Mouse (Mus musculus) midbrain, embryonic 11.5 days (tissue): ENCODE results near the gene Celf5. TPM values are rescaled to one million over a fixed set of nuclear protein-coding genes. Genes with fewer than 3 reads are reported as not detected.

Experiments used
- ATAC-seq: fragments of 200-750 bp; cut with Nextera tagmentation; 2 replicates; pipeline ENCODE4 v1.8.0; 2017; ENCODE audit warnings: moderate TSS enrichment, moderate library complexity; ENCODE audit not compliant: low FRiP score
- DNase-seq: peaks from one replicate; pipeline ENCODE4 v3.0.0; 2015; ENCODE audit warnings: low spot score; ENCODE audit errors: missing footprints
- H3K27ac ChIP-seq: fragments of 300-500 bp; sonication (generic); 2 replicates; pipeline ENCODE4 v1.5.1; 2014; ENCODE audit warnings: low read depth, low read length
- H3K27me3 ChIP-seq: fragments of 300-500 bp; sonication (generic); 2 replicates; pipeline ENCODE4 v1.6.1; 2014; ENCODE audit warnings: mild to moderate bottlenecking, low read length, moderate library complexity, mixed read lengths; ENCODE audit not compliant: control insufficient read depth, insufficient read depth
- H3K36me3 ChIP-seq: fragments of 300-500 bp; sonication (generic); 2 replicates; pipeline ENCODE4 v1.6.1; 2014; ENCODE audit warnings: mild to moderate bottlenecking, low read length, moderate library complexity, mixed read lengths; ENCODE audit not compliant: control insufficient read depth, insufficient read depth
- H3K4me1 ChIP-seq: fragments of 300-500 bp; sonication (generic); 2 replicates; pipeline ENCODE4 v1.6.1; 2014; ENCODE audit warnings: low read length; ENCODE audit not compliant: control insufficient read depth, insufficient read depth
- H3K4me2 ChIP-seq: fragments of 300-500 bp; sonication (generic); 2 replicates; pipeline ENCODE4 v1.6.1; 2014; ENCODE audit warnings: mild to moderate bottlenecking, moderate library complexity
- H3K4me3 ChIP-seq: fragments of 300-500 bp; sonication (generic); 2 replicates; pipeline ENCODE4 v1.5.1; 2014; ENCODE audit warnings: low read depth, low read length
- H3K9ac ChIP-seq: fragments of 300-500 bp; sonication (generic); 2 replicates; pipeline ENCODE4 v1.6.1; 2014; ENCODE audit warnings: low read length
- H3K9me3 ChIP-seq: fragments of 300-500 bp; sonication (generic); 2 replicates; pipeline ENCODE4 v1.6.1; 2016; ENCODE audit warnings: low read length; ENCODE audit not compliant: control insufficient read depth
- WGBS: fragments of 180-500 bp; shearing (Covaris S2); extraction: QIAGEN DNeasy Blood & Tissue Kit; methylation state at CpG from one replicate; pipeline ENCODE4 v1.1.7; 2014; 5-methylcytosine and 5-hydroxymethylcytosine counted together
- polyA plus RNA-seq: library from polyadenylated mRNA; unstranded; fragments of >200 nt; fragmentation: Nextera tagmentation; extraction: Ambion mirVana; gene quantifications from 2 replicates; pipeline ENCODE4 v1.2.1, GENCODE M21; 2014

Gene Celf5
- polyA plus RNA-seq, 1 experiment from 2014 or later, result 10.0 TPM

DNA sequence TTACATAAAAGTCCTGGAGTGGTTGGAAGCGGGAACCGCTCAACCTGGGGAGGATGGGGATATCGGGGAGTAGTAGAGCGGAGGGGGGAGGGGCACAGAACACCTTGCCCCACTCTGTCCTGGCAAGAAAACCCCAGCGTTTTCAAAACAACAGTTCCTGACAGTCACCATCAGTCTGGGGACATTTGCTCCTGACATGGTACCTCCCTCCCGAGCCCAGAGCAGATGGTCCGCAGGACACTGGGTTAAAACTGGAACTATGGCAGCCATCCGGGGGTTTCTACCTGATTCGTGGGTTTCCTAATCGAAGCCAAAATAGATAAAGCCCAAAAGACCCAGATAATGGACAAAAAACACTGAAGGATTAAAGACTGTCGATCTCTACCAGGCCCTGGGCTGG, 21.6 kb downstream of the Celf5 start:
- Histone ChIP-seq H3K4me2 (no peak overlapping the region), H3K27me3 (peaks cover 54% of the 10 kb centered on the region), H3K9ac (no peak overlapping the region), H3K4me1 (peaks cover 8% of the 10 kb centered on the region), H3K9me3 (no peaks in the 10 kb centered on the region), H3K27ac (no peak overlapping the region), H3K4me3 (no peak overlapping the region), H3K36me3 (no peaks in the 10 kb centered on the region)
- DNase-seq, result peak; percentile 83
- no peak for ATAC-seq
- WGBS, result 41% methylated on average over 11 of the region's 11 CpGs

DNA sequence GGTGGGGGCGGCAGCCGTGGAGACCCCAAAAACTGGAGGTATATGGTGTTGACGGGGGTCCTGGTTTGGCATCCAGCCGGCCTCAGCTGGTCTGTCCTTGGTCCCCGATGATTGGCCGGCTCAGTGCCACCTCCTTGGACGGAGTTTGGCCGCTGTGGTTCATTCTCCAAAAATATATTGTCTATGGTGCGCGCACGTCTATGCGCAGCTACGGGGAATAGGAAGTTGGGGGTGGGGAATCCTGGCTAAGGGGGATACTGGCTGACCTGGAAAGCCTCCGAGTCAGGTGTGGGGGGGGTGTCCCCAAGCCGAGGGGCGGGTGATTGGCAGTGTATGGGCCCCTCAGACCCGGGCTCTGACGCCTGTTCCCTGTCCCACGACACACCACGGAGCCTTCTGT, 22.0 kb downstream of the Celf5 start:
- 27% methylated on average over 20 of the region's 20 CpGs for WGBS
- Histone ChIP-seq H3K36me3 (no peaks in the 10 kb centered on the region), H3K9ac (no peak overlapping the region), H3K4me2 (no peak overlapping the region), H3K4me1 (peaks cover 8% of the 10 kb centered on the region), H3K27me3 (peaks cover 54% of the 10 kb centered on the region), H3K9me3 (no peaks in the 10 kb centered on the region), H3K27ac (no peak overlapping the region), H3K4me3 (no peak overlapping the region)
- DNase-seq (peak; percentile 80), ATAC-seq (no peak)

DNA sequence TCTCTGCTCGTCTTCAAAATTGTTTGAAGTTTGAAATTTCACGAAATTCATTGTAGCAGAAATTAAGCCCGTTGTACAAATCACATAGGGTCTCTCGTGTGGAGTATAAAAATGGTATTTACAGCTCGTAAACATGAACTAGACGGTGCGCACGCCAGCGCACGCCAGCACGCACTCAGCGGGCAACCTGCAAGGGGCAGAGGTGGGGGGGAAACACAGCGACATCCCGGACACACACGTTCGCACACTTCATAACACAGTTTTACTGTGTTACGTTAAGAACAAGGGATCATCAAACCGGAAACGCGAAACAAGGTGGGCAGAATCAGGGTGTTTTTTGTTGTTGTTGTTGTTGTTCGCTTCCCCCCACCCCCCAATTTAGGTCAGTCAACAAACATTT, 23.1 kb downstream of the Celf5 start:
- Histone ChIP-seq H3K4me3 (no peak overlapping the region), H3K27ac (no peak overlapping the region), H3K9ac (no peak overlapping the region), H3K4me2 (no peak overlapping the region), H3K27me3 (peaks cover 56% of the 10 kb centered on the region), H3K9me3 (no peaks in the 10 kb centered on the region), H3K36me3 (no peaks in the 10 kb centered on the region), H3K4me1 (peaks cover 4% of the 10 kb centered on the region)
- peak; percentile 74 for DNase-seq
- no peak for ATAC-seq
- 74% methylated on average over 21 of the region's 21 CpGs for WGBS

DNA sequence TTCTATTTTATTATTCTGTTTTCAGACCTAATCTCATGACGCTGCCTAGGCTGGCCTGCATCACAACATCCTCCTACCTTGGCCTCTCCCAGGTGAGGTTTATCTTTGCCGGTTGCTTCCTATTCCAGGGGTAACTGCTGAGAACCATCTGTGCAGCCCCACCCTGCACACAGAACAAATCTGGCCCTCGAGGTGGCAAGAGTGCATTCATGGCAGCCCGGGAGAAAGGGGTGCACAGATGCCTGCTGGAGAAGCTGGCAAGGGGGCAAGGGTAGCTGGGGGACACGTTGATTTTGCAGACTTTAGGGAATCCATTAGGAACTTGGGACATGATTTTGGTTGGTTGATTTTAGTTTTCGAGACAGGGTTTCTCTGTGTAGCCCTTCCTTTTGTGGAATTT, 24.2 kb downstream of the Celf5 start:
- H3K36me3 ChIP-seq, result no peaks in the 10 kb centered on the region
- H3K9me3 ChIP-seq, result no peaks in the 10 kb centered on the region
- peaks cover 57% of the 10 kb centered on the region for H3K27me3 ChIP-seq
- 86% methylated on average over 6 of the region's 6 CpGs for WGBS
- no peak overlapping the region for H3K4me2 ChIP-seq
- no peaks in the 10 kb centered on the region for H3K4me1 ChIP-seq
- peak; percentile 74 for DNase-seq
- no peak overlapping the region for H3K4me3 ChIP-seq
- H3K9ac ChIP-seq, result no peak overlapping the region
- no peak for ATAC-seq
- H3K27ac ChIP-seq, result no peak overlapping the region

DNA sequence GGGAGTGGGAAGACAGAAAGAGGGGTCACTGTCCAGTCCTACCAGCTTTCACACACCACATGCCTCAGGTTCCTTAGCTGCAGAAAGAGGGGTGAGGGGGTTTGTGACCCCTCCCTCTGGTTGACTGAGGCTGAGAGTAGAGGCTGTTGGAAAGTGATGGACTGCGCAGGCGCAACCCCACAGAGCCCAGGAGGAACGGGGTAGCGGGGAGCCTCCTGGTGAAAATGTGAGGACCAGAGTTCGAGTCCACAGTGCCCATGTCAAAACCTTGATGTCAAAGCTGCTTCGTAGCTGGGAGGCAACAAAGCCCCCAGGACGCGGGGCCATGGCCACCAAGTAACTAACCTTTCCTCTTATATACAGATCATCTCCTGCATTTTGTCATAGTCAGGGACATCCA, 24.9 kb downstream of the Celf5 start:
- no peaks in the 10 kb centered on the region for H3K36me3 ChIP-seq
- no peak overlapping the region for H3K4me3 ChIP-seq
- H3K9me3 ChIP-seq, result no peaks in the 10 kb centered on the region
- H3K4me2 ChIP-seq, result no peak overlapping the region
- 88% methylated on average over 8 of the region's 8 CpGs for whole genome bisulfite sequencing
- H3K4me1 ChIP-seq, result no peaks in the 10 kb centered on the region
- no peak overlapping the region for H3K27ac ChIP-seq
- peaks cover 57% of the 10 kb centered on the region for H3K27me3 ChIP-seq
- DNase-seq, result peak; percentile 74
- ATAC-seq, result no peak
- no peak overlapping the region for H3K9ac ChIP-seq

DNA sequence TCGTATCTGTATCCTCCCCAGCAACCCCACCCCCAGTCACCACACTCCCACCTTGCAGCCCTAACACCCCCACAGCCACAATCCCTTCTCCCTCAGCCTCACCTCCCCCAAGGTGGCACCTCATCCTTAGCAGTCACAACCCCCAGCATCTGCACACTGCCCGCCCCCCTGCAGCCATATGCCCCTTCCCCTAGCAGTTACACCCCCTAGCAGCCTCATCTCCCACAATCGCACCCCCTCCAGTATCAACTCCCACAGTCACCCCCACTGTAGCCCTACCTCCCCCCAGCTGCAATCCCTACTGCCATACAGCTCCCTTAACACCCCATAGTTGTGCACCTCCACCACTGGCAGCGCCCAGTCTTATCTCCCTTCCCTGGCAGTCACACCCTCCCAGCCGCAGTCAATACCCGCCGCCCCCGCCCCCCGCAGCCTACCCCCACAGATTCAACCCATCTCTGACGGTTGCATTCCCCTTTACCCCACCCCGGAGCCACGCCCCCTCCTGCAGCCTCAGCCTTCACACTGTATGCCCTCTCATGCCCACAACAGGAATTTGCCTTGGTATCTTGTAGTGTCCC, 25.4 kb downstream of the Celf5 start:
- Histone ChIP-seq H3K9ac (no peak overlapping the region), H3K4me2 (no peak overlapping the region), H3K4me1 (no peaks in the 10 kb centered on the region), H3K36me3 (no peaks in the 10 kb centered on the region), H3K27ac (no peak overlapping the region), H3K9me3 (no peaks in the 10 kb centered on the region), H3K27me3 (peaks cover 57% of the 10 kb centered on the region), H3K4me3 (no peak overlapping the region)
- ATAC-seq (no peak), DNase-seq (peak; percentile 57)
- WGBS, result 53% methylated on average over 12 of the region's 12 CpGs

DNA sequence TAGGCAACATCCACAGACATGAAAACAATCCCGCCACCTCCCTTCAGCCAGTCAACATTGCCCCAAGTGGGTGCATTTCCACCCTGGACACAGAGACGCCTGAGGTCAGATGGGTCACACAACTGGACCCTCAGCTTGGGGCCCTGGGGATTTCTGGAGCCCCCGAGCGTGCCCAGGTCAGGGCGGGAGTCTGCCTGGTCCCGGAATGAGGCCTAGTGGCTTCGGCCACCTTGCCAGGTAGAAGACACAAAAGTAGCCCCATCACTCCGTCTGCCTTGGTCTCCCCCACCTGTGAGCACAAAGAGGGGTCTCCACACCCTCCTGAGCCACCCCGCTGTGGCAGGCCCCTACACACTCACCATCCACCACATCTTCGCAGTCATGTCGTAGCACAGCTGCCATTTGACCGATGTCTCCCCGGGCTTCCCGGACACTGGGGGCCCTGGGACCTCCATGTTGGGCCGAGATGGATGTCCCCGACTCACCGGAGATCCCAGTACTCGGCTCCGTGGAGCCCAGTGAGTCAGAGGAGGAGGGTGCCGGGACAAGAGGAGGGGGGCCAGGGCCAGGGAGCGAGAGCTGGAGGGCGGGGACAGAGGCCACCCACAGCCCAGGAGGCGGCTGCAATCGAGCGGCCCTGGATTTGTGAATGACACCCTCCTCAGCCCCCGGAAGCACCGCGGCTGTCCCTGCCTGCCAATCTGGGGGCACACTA, 27.2 kb downstream of the Celf5 start, which contains the start of gene Nfic:
Gene Nfic (minus strand): TSS at position 455 of the 715 bp plus-strand sequence.
- Histone ChIP-seq H3K27me3 (peaks cover 54% of the 10 kb centered on the region), H3K4me2 (no peak within 1 kb of the TSS), H3K36me3 (no peaks in the 10 kb centered on the region), H3K9ac (no peak within 1 kb of the TSS), H3K9me3 (no peaks in the 10 kb centered on the region), H3K4me1 (no peaks in the 10 kb centered on the region), H3K27ac (no peak within 1 kb of the TSS), H3K4me3 (no peak within 1 kb of the TSS)
- ATAC-seq (no peak), DNase-seq (peak; percentile 65)
- whole genome bisulfite sequencing, result 66% methylated on average over 28 of the region's 28 CpGs

DNA sequence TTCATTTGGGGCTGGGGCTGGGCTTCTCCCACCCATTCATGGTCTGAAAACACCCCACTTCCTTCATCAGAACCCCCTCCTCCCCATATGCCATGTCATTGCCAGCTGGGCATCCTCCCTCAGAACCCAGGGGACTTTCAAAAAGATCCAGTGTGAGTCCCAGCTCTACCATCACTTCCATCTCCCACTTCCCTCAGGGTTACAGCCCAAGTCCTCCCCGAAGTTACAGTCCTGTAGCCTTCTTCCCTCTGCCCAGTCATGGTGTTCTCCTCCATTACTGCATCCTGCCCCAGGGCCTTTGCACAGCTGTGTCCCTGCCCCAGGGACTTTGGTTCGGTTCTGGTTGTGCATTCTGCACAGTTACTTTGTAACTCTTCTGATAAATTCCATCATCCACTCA, 28.4 kb downstream of the Celf5 start:
- ATAC-seq, result no peak
- no peak overlapping the region for H3K4me2 ChIP-seq
- no peaks in the 10 kb centered on the region for H3K36me3 ChIP-seq
- WGBS, result 69% methylated on average over 2 of the region's 2 CpGs
- no peak overlapping the region for H3K4me3 ChIP-seq
- H3K9ac ChIP-seq, result no peak overlapping the region
- no peaks in the 10 kb centered on the region for H3K9me3 ChIP-seq
- DNase-seq, result peak; percentile 82
- H3K27me3 ChIP-seq, result peaks cover 45% of the 10 kb centered on the region
- H3K4me1 ChIP-seq, result no peaks in the 10 kb centered on the region
- no peak overlapping the region for H3K27ac ChIP-seq

DNA sequence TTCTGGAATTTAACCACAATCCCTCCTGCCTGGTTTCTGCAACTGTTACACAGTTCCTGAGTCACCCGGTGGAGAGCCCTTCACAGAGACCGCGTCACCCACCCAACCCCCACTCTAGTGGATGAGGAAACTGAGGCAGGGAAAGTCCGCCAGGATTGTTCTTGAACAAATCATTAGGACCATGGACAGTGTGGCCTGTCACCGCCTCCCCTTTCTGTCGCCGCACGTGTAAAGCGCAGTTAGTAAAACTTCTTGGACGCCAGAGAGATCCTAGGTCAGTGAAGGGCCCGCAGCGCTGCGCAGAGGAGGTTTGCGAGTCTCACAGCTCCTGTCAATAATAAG, 29.6 kb downstream of the Celf5 start:
- H3K4me3 ChIP-seq, result no peak overlapping the region
- H3K27ac ChIP-seq, result no peak overlapping the region
- H3K27me3 ChIP-seq, result peaks cover 41% of the 10 kb centered on the region
- H3K4me1 ChIP-seq, result no peaks in the 10 kb centered on the region
- no peak overlapping the region for H3K4me2 ChIP-seq
- H3K9me3 ChIP-seq, result no peaks in the 10 kb centered on the region
- DNase-seq (peak; percentile 86), ATAC-seq (no peak)
- no peaks in the 10 kb centered on the region for H3K36me3 ChIP-seq
- WGBS, result 4% methylated on average over 14 of the region's 14 CpGs
- H3K9ac ChIP-seq, result no peak overlapping the region
